Mouse (Mus musculus) intestine, postnatal 0 days (tissue): ENCODE measurements at regions not wholly inside any gene's neighbourhood (a gene's known extent, or its start where the extent isn't known, plus 50 kb on each side); places are given as distances from the start of the nearest gene placed in this dataset.

Experiments used
- ATAC-seq: fragments of 200-750 bp; cut with Nextera tagmentation; 2 replicates; pipeline ENCODE4 v1.8.0; 2017; ENCODE audit warnings: mild to moderate bottlenecking, moderate TSS enrichment, moderate library complexity
- H3K27ac ChIP-seq: fragments of 300-500 bp; sonication (generic); 2 replicates; pipeline ENCODE4 v1.5.1; 2014; ENCODE audit warnings: mild to moderate bottlenecking, low read depth, low read length, moderate library complexity
- H3K27me3 ChIP-seq: fragments of 300-500 bp; sonication (generic); replicated peaks from 2 replicates; pipeline ENCODE4 v1.6.1; 2014; ENCODE audit warnings: low read length, mixed read lengths; ENCODE audit not compliant: control insufficient read depth, insufficient read depth
- H3K36me3 ChIP-seq: fragments of 300-500 bp; sonication (generic); 2 replicates; pipeline ENCODE4 v1.6.1; 2014; ENCODE audit warnings: mild to moderate bottlenecking, moderate library complexity; ENCODE audit not compliant: control insufficient read depth, insufficient read depth
- H3K4me1 ChIP-seq: fragments of 300-500 bp; sonication (generic); replicated peaks from 2 replicates; pipeline ENCODE4 v1.6.1; 2014; ENCODE audit warnings: antibody characterized with exemption, low read length, mixed read lengths; ENCODE audit not compliant: control insufficient read depth, insufficient read depth
- H3K4me2 ChIP-seq: fragments of 300-500 bp; sonication (generic); replicated peaks from 2 replicates; pipeline ENCODE4 v1.6.1; 2014; ENCODE audit warnings: low read depth, mild to moderate bottlenecking, moderate library complexity
- H3K4me3 ChIP-seq: fragments of 300-500 bp; sonication (generic); 2 replicates; pipeline ENCODE4 v1.5.1; 2014; ENCODE audit warnings: low read depth, low read length
- H3K9ac ChIP-seq: fragments of 300-500 bp; sonication (generic); 2 replicates; pipeline ENCODE4 v1.6.1; 2014; ENCODE audit warnings: mild to moderate bottlenecking, low read depth, low read length
- H3K9me3 ChIP-seq: fragments of 300-500 bp; sonication (generic); 2 replicates; pipeline ENCODE4 v1.6.1; 2016; ENCODE audit warnings: mixed run types; ENCODE audit not compliant: control insufficient read depth
- CTCF ChIP-seq: sonication (generic); IDR thresholded peaks from 2 replicates; pipeline ENCODE4 v1.5.1; 2016; ENCODE audit warnings: low read depth, mild to moderate bottlenecking, control low read depth, antibody characterized with exemption, moderate library complexity
- WGBS: fragments of 180-500 bp; shearing (Covaris S2); extraction: QIAGEN DNeasy Blood & Tissue Kit; methylation state at CpG from one replicate; pipeline ENCODE4 v1.1.7; 2014; 5-methylcytosine and 5-hydroxymethylcytosine counted together

DNA sequence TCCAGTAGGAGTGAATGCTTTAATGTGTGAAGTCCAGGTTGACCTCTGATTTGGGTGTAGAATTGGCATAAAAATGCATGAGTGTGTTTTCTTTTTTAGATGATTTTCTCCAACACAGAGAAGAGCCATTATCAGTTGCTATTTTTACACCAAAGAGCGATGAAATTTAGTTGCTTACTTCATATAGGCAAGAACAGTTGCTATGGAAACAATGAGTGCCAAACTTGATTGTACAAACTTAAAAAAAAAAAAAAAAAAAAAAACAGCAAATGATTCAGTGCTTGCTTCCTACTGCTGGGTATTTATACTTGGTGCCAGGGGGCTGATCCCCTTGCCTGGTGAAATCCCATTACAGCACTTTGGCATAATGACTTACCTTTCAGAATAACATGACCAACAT lies 268.0 kb downstream of the Sec23a start:
- H3K27ac ChIP-seq, result no peak overlapping the region
- no peaks in the 10 kb centered on the region for H3K4me1 ChIP-seq
- H3K4me2 ChIP-seq, result no peak overlapping the region
- no peaks in the 10 kb centered on the region for H3K27me3 ChIP-seq
- no peak overlapping the region for H3K4me3 ChIP-seq
- no peaks in the 10 kb centered on the region for H3K36me3 ChIP-seq
- ATAC-seq, result no peak
- no peaks in the 10 kb centered on the region for H3K9me3 ChIP-seq
- TF ChIP-seq CTCF, result no peak
- no peak overlapping the region for H3K9ac ChIP-seq
- WGBS, result 78% methylated on average over 1 of the region's 1 CpGs

DNA sequence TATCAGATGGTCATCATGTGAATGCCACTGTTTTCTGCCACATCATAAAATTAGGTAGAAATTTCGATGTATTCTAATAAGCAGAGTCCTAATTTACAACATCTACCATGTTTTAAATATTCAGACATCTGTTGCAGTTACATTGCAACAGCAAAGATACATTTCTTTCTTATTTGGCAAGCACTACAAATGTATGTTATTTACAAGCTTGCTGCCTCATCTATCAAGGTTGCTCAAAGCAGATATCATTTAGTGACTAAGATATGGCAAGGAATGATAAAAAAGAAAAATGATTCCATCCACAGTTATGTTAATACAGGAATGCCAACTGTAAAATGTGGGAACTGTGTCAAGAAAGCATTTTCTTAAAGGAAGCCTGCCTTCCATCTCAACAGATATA lies 283.7 kb downstream of the Sec23a start:
- Histone ChIP-seq H3K27me3 (no peaks in the 10 kb centered on the region), H3K36me3 (no peaks in the 10 kb centered on the region), H3K9ac (no peak overlapping the region), H3K9me3 (no peaks in the 10 kb centered on the region), H3K27ac (no peak overlapping the region), H3K4me2 (no peak overlapping the region), H3K4me3 (no peak overlapping the region), H3K4me1 (no peaks in the 10 kb centered on the region)
- no peak for ATAC-seq
- 51% methylated on average over 1 of the region's 1 CpGs for WGBS
- TF ChIP-seq CTCF, result no peak

DNA sequence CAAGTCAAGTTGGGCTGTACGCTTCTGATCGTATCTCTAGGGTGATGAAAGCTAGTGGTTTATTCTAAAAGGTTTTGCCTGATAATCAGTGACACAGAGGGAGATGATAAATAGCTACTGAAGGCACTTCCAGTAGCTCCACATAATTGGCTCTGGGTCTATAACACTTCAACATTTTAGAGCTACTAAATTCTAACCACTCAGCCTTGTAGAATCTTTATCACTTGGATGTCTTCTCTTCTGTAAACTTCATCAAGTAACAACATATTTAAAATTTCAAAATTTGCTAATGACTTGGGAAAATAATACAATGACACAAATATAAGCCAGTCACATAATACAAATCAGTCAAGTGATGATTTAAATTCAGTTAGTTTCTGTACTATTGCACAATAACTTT lies 284.3 kb downstream of the Sec23a start:
- no peaks in the 10 kb centered on the region for H3K27me3 ChIP-seq
- no peak overlapping the region for H3K4me3 ChIP-seq
- no peak for ATAC-seq
- WGBS, result 79% methylated on average over 2 of the region's 2 CpGs
- no peaks in the 10 kb centered on the region for H3K4me1 ChIP-seq
- no peak overlapping the region for H3K9ac ChIP-seq
- H3K36me3 ChIP-seq, result no peaks in the 10 kb centered on the region
- H3K9me3 ChIP-seq, result no peaks in the 10 kb centered on the region
- no peak overlapping the region for H3K27ac ChIP-seq
- H3K4me2 ChIP-seq, result no peak overlapping the region
- TF ChIP-seq CTCF, result no peak

DNA sequence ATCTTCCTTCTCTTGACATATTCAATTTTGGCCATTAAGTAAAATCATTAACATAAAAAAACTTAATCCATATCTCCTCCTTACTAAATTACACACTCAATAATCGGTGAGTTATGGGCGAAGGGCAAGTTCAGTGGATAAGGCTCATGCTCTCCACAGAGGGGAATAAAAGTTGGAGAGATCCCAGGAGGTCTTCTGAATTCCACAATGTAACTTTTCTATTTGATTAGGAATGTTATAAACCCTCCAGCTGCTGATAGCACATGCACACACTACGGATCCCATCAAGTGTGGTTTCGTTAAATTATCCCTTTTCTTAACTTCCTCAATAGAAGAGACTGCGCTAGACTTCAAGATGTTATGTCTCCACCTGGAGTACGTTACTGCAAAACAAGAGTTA lies 293.9 kb downstream of the Sec23a start:
- Histone ChIP-seq H3K4me2 (no peak overlapping the region), H3K4me3 (no peak overlapping the region), H3K9ac (no peak overlapping the region), H3K9me3 (no peaks in the 10 kb centered on the region), H3K27ac (no peak overlapping the region), H3K27me3 (no peaks in the 10 kb centered on the region), H3K4me1 (no peaks in the 10 kb centered on the region), H3K36me3 (no peaks in the 10 kb centered on the region)
- ATAC-seq, result no peak
- WGBS, result 72% methylated on average over 6 of the region's 6 CpGs
- TF ChIP-seq CTCF, result no peak

DNA sequence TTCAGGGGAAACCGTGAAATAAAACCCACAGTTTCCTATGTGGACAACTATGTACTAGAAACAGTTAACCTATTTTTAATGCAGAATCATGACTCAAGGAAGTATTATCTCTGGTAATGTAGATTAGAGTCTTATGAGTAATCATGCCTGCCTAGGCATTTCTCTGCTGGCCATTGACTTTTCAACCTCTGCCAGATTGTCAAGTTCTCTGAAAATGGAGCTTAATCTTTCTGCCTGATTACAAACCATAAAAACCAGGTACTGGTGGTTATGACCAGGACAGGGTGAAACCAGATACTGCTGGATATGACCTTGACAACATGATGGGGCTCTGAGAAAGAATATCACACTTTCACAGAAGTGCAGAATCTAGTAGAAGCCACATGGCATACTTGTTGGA lies 297.6 kb downstream of the Sec23a start:
- H3K9me3 ChIP-seq, result no peaks in the 10 kb centered on the region
- H3K36me3 ChIP-seq, result no peaks in the 10 kb centered on the region
- no peaks in the 10 kb centered on the region for H3K27me3 ChIP-seq
- TF ChIP-seq CTCF, result no peak
- no peaks in the 10 kb centered on the region for H3K4me1 ChIP-seq
- ATAC-seq, result peak; percentile 70
- H3K9ac ChIP-seq, result no peak overlapping the region
- WGBS, result 76% methylated on average over 1 of the region's 1 CpGs
- H3K27ac ChIP-seq, result no peak overlapping the region
- H3K4me2 ChIP-seq, result no peak overlapping the region
- H3K4me3 ChIP-seq, result no peak overlapping the region

DNA sequence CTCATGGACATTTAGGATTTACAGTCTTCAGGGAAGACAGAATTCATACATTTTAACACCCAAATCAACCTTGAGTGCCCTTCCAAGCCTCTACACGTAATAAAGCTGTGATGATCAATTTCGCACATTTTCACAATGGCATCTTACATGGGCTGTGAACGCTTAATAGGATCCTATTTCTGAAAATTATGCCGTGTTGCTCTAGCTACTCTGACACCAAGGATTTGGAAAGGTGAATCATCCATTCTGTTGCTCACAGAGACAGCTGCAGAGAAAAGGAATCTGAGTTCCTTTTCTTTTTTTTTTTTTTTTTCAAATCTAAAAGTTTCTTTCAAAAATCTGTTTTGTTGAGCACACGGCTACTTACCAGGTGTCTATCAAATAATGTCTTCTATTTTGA lies 316.1 kb downstream of the Sec23a start:
- no peak overlapping the region for H3K4me3 ChIP-seq
- no peaks in the 10 kb centered on the region for H3K27me3 ChIP-seq
- no peak for TF ChIP-seq CTCF
- WGBS, result 88% methylated on average over 5 of the region's 5 CpGs
- no peak overlapping the region for H3K9ac ChIP-seq
- no peak overlapping the region for H3K4me2 ChIP-seq
- no peak overlapping the region for H3K27ac ChIP-seq
- H3K4me1 ChIP-seq, result no peaks in the 10 kb centered on the region
- H3K9me3 ChIP-seq, result no peaks in the 10 kb centered on the region
- no peak for ATAC-seq
- H3K36me3 ChIP-seq, result no peaks in the 10 kb centered on the region

DNA sequence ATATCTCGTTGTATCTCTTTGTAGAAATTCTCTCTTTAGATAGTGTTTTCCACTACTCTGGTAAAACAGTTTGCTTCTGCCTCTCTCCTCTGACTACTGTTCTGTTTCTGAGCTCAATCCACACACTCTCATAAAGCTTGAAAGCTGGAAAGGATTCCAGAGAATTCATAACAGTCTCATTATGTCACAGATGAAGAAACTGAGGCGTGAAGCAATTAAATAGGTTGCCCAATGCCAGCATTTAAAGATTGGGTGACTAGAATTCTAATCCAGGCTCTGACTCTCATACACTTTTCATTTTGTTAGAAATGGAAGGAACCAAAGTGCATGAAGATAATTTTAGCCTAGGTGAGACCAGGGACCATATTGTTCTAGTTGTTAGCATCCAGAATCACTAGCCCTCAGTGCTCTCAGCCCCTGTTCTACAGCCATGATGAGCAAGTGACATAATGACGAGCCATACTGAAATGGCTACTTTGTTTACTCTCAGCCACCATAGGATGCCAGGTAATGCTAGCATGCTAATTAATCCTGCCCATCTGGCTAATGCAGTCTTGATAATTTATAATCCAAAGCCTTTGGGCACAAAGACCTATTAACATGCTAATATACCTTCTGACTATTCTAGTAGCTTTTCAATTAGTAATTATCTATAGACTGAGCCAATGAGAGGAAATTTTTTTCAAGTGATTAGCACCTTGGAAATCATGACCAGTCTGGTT lies 341.7 kb downstream of the Sec23a start:
- no peak for TF ChIP-seq CTCF
- Histone ChIP-seq H3K36me3 (no peaks in the 10 kb centered on the region), H3K9ac (no peak overlapping the region), H3K4me2 (no peak overlapping the region), H3K27me3 (no peaks in the 10 kb centered on the region), H3K27ac (no peak overlapping the region), H3K4me1 (no peaks in the 10 kb centered on the region), H3K4me3 (no peak overlapping the region), H3K9me3 (no peaks in the 10 kb centered on the region)
- 84% methylated on average over 3 of the region's 3 CpGs for WGBS
- ATAC-seq, result no peak
